Mouse (Mus musculus) macrophage (primary cell): ENCODE data around the gene Galnt15. TPM values are rescaled to one million over a fixed set of nuclear protein-coding genes. Genes with fewer than 3 reads are reported as not detected.

Source experiments
- H3K27ac ChIP-seq: fragments of 350-480 bp; formaldehyde crosslinking; 2 replicates; pipeline ENCODE4 v1.9.0; 2021
- H3K36me3 ChIP-seq: fragments of 350-480 bp; formaldehyde crosslinking; 2 replicates; pipeline ENCODE4 v1.9.0; 2021; ENCODE audit errors: inconsistent target
- H3K4me3 ChIP-seq: fragments of 350-480 bp; formaldehyde crosslinking; 2 replicates; pipeline ENCODE4 v1.9.0; 2021; ENCODE audit errors: inconsistent target
- H3K79me2 ChIP-seq: fragments of 350-480 bp; formaldehyde crosslinking; 2 replicates; pipeline ENCODE4 v1.9.0; 2021; ENCODE audit errors: inconsistent target
- WGBS: methylation state at CpG from one replicate; pipeline ENCODE4 v1.1.7; 2026; ENCODE audit warnings: inconsistent platforms; ENCODE audit not compliant: missing documents; 5-methylcytosine and 5-hydroxymethylcytosine counted together
- polyA plus RNA-seq: library from polyadenylated mRNA; stranded (reverse); fragments of 250-400 nt; gene quantifications from 3 replicates; pipeline ENCODE4 v1.2.4, GENCODE M21; 2018; ENCODE audit warnings: inconsistent platforms
- total RNA-seq, 78 experiments: library from RNA; depleted of rRNA; stranded (reverse); fragments of 250-400 nt; gene quantifications; 1 replicate in 9 of 78; 2 replicates in 24 of 78; 3 replicates in 43 of 78; 4 replicates in 2 of 78; pipeline ENCODE4 v1.2.4; 2018; ENCODE audit warnings: inconsistent platforms in 56 of 78

Galnt15 gene
- total RNA-seq (2018; cell fraction: chromatin; rRNA removed): not detected
- total RNA-seq (2018; cell fraction: cytosol; rRNA removed): under 1 TPM in 2 of 26 experiments, not detected in 24; 0.03 TPM
- not detected for total RNA-seq (2018; cell fraction: nucleus; rRNA removed)
- polyA plus RNA-seq: not detected in 3 replicates

DNA sequence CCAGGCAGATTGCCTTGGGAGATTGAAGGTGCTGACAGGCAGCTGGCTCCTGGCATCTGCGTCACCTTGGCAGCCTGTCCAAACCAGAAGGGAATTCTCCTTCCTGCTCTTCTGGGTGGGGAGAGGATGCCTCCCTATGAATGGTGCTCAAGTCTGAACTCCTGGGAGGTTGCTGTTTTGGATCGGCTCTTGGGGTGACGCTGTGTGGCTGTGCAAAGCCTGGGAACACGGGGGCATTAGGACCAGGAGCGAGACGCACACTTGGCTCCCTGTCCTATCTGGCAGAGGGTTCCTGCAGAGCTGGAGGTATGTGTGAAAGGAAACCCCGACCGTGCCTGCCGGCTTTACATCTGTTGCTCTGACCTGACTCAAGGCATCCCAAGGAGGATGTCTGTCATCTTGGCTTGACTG is at the start of gene Galnt15:
Gene Galnt15, plus strand, starts transcription at position 309 of the 411 bp plus-strand sequence.
- no peaks in the 10 kb centered on the region for H3K79me2 ChIP-seq
- H3K4me3 ChIP-seq: no peak within 1 kb of the TSS
- H3K27ac ChIP-seq: no peak within 1 kb of the TSS
- H3K36me3 ChIP-seq: no peaks in the 10 kb centered on the region
- 8% methylated on average over 9 of the region's 9 CpGs for WGBS

GRCm38 (mm10) chr14:31994021-31994420 is 34.8 kb upstream of the Galnt15 start:
- 76% methylated on average over 8 of the region's 8 CpGs for WGBS
- no peak overlapping the region for H3K4me3 ChIP-seq

GRCm38 (mm10) chr14:32000941-32001340 is 27.8 kb upstream of the Galnt15 start:
- no peaks in the 10 kb centered on the region for H3K79me2 ChIP-seq
- 92% methylated on average over 7 of the region's 7 CpGs for WGBS
- no peaks in the 10 kb centered on the region for H3K36me3 ChIP-seq
- H3K4me3 ChIP-seq: no peak overlapping the region
- H3K27ac ChIP-seq: no peak overlapping the region

More at GRCm38 (mm10) chr14:31994021-31994420, 34.8 kb upstream of the Galnt15 start:
- Histone ChIP-seq H3K79me2 (no peaks in the 10 kb centered on the region), H3K36me3 (no peaks in the 10 kb centered on the region), H3K27ac (no peak overlapping the region)

GRCm38 (mm10) chr14:32002502-32003338 is 26.1 kb upstream of the Galnt15 start:
- Histone ChIP-seq H3K36me3 (no peaks in the 10 kb centered on the region), H3K27ac (no peak overlapping the region), H3K4me3 (no peak overlapping the region), H3K79me2 (no peaks in the 10 kb centered on the region)
- 93% methylated on average over 13 of the region's 15 CpGs for WGBS

DNA sequence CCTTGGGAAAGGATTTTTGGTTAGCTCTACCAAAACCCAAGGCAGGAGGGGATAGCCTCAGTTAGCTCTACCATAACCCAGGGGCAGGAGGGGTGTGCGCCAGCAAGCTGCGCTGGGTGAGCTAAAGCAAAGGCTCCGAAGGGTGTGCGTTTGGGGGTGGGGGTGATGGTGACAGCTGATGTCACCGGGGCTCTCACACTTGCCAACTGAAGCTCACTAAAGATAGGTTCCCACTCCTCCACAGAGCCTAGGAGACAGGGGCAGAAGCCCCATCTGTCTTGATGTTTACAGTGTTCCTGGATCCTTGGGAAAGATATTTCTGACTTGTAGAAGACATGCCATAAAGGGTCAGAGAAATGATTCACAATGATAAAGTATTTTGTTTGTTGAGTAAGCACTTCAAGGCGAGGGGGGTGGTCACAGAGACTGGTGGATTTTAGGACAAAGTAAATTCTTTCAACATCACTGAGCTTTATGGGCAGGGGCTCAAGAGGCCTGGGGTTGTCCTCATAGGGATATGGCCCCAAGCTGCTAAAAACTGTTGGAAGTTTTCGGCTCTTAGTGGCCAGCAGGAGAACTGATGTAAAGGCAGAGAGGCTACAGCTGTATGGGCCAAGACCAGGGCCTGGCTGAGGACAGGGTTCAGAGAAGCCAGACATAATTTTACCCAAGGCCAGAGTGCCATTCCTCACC is 24.7 kb upstream of the Galnt15 start:
- no peak overlapping the region for H3K4me3 ChIP-seq
- 90% methylated on average over 7 of the region's 7 CpGs for WGBS
- H3K27ac ChIP-seq: no peak overlapping the region
- H3K79me2 ChIP-seq: no peaks in the 10 kb centered on the region
- H3K36me3 ChIP-seq: no peaks in the 10 kb centered on the region

DNA sequence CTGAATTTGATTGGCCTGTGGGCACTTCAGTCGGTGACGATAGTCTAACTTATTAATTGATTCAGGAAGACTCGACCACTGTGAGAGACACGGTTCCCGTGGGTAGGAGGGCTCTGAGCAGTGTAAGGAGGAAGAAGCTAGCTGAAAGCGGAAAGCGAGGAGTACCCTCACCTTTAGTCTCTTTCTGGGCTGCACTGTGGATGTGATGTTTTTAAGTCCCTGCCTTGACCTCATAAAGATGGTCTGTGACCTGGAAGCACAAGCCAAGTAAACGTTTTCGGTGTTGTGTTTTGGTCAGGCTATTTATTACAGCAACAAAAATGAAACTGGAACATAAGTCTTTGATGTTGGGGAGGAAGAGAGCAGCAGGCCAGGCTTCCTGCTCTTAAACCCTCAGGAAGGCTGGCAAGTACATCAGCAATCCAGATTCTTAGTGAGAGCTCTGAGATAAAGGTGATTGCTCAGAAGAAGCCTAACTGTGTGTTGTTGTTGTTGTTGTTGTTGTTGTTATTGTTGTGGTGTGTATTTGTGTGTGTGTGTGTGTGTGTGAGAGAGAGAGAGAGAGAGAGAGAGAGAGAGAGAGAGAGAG is 23.0 kb upstream of the Galnt15 start:
- H3K79me2 ChIP-seq: no peaks in the 10 kb centered on the region
- 24% methylated on average over 9 of the region's 9 CpGs for WGBS
- no peak overlapping the region for H3K27ac ChIP-seq
- no peaks in the 10 kb centered on the region for H3K36me3 ChIP-seq
- H3K4me3 ChIP-seq: no peak overlapping the region

DNA sequence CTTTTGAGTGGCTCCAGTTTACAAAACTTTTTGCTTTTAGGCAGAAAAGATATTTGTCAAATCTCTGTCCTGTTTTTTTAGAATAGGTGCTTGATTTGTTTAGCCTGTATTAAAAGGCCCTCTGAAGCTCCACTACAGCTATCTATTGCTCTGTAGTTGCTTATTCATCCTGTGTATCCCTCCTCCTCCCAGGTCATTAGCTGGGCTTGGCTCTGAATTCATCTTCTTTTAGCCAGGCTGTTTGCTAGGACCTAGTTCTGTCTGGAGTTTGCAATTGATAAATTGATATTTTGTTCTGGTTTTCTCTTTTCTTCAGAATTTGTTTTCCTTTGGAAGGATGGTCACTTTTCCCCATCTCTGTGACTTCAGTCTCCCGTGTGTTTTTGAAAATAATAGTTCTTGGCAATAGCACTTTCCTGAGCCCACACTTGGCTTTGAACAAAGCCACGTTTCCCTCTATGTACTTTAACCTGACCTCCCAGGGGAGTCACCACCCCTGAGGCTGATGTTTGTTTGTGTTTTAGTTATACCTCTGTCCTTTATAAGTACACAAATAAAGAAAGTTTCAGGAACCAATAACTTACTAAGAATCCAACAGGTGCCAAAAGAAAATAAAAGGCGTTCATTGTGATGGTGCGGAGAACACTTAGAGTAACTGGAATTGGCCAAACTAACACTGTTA is 21.0 kb upstream of the Galnt15 start:
- no peak overlapping the region for H3K27ac ChIP-seq
- no peak overlapping the region for H3K4me3 ChIP-seq
- H3K79me2 ChIP-seq: no peaks in the 10 kb centered on the region
- no peaks in the 10 kb centered on the region for H3K36me3 ChIP-seq
- WGBS: 93% methylated on average over 4 of the region's 4 CpGs

DNA sequence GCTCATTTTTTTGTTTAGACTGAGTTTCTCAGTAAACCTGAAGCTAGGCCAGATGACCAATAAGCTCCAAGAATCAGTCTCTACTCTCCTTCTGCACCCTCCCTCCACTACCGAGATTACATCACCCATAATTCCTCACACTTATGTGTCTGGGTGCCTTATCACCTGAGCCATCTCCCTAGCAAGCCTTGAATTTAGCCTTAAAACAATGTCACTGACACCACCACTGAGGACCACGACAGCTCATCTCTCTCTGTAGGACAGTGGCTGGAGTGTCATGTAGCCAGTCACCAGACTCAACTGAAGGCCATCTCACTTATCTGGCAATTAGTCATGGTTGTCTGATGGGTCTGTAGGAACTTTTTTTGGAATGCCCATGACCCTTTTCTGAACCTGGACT is 19.1 kb upstream of the Galnt15 start:
- Histone ChIP-seq H3K27ac (no peak overlapping the region), H3K79me2 (no peaks in the 10 kb centered on the region), H3K36me3 (no peaks in the 10 kb centered on the region), H3K4me3 (no peak overlapping the region)
- 93% methylated on average over 2 of the region's 2 CpGs for WGBS

- Histone ChIP-seq H3K36me3 (no peaks in the 10 kb centered on the region), H3K79me2 (no peaks in the 10 kb centered on the region), H3K4me3 (no peak overlapping the region), H3K27ac (no peak overlapping the region)
- 40% methylated on average over 6 of the region's 6 CpGs for WGBS
Observed at GRCm38 (mm10) chr14:32011547-32012304, 17.1 kb upstream of the Galnt15 start.

- WGBS: 95% methylated on average over 6 of the region's 7 CpGs
- no peak overlapping the region for H3K4me3 ChIP-seq
Observed at GRCm38 (mm10) chr14:32015131-32015770, 13.5 kb upstream of the Galnt15 start.

DNA sequence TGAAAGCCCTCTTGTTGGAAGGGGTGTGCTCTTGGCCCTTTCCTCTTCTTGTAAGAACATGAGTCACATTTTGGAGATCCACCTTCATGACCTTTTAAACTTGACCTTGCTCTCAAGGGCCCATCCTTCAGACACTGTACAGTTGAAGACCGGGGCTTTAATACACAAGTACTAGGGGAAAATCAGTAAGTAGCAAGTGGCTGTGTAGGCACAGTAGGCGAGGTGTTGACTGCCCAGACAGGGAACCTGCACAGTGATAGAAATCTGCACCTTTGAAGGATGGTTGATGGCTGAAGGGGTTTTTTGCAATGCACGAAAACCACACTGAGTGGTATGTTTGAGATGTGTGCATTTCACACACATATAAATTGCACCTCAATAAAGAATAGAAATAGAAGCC is 12.3 kb upstream of the Galnt15 start:
- Histone ChIP-seq H3K27ac (no peak overlapping the region), H3K36me3 (no peaks in the 10 kb centered on the region), H3K79me2 (no peaks in the 10 kb centered on the region), H3K4me3 (no peak overlapping the region)
- WGBS: 83% methylated on average over 3 of the region's 3 CpGs

More at GRCm38 (mm10) chr14:32015131-32015770, 13.5 kb upstream of the Galnt15 start:
- Histone ChIP-seq H3K36me3 (no peaks in the 10 kb centered on the region), H3K79me2 (no peaks in the 10 kb centered on the region), H3K27ac (no peak overlapping the region)

DNA sequence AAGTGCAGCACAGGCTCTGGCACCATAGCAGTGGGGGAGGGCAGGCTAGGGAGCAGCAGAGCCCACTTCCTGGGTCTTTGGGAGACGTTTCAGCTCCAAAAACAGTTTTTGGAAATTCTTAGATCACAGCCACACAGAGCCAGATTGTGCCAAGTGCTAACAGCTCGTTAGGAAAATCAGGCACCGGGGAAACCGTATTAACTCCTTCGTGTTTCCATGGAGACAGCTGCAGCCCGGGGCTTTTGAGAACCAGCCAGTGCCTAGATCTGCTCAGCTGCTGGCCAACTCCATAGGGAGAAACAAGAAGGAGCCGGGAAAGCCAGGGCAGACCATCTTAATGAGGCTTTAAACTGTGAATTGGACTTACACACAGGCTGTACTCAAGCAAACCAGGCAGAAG is 11.9 kb upstream of the Galnt15 start:
- Histone ChIP-seq H3K79me2 (no peaks in the 10 kb centered on the region), H3K4me3 (no peak overlapping the region), H3K27ac (no peak overlapping the region), H3K36me3 (no peaks in the 10 kb centered on the region)
- 51% methylated on average over 7 of the region's 7 CpGs for WGBS

DNA sequence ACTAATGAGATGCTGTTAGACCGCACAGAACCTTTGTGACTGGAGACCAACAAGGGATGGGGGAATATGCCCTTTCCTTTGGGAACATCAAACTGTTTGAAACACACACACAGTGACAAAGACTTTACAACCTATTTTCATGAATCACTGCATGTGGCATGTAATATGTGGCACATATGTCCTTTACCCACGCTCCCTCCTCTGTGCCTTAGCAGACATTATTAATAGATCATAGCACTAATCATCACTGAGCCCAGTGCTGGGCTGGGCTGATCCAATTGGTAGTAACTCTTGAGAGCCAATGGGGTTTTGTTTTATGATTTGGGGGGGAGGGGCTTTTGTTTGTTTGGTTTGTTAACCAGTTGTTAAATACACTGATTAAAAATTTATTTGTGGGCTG is 11.3 kb upstream of the Galnt15 start:
- 94% methylated on average over 2 of the region's 2 CpGs for WGBS
- H3K79me2 ChIP-seq: no peaks in the 10 kb centered on the region
- no peak overlapping the region for H3K27ac ChIP-seq
- no peak overlapping the region for H3K4me3 ChIP-seq
- no peaks in the 10 kb centered on the region for H3K36me3 ChIP-seq
